Mouse (Mus musculus): ENCODE results near the gene Nhlh1.

DNA sequence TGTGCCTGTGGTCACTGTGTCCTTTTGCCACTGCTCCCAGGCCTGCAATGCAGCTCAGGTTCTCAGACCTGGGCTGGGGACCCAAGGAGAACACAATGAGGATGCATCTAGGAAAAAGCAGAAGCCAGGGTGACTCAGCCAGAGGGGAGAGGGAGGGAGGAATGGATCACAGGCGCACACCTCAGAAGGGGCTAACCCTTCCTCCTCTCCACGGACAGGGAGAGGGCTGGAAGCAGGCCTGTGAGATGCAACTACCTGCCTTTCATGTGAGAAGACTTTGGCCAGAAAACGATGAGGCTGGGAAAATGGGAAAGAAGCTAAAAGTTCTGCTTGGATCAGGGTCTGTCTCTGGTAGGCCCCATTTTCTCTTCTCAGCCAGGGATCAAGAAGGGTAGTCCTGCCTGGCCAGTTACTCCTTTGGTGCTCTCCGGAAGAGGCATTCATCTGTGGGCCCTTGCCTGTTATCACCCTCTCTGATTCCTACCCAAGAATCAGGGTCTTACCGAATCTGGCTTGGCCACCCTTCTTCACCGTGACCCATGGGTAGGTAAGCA is 39.8 kb downstream of the Nhlh1 start:
- no peak for TF ChIP-seq CTCF (IDR thresholded peaks at IDR 0.05; ENCODE audit: insufficient read depth, low read length)
- no peak for TF ChIP-seq POLR2A (IDR thresholded peaks at IDR 0.05; ENCODE audit: borderline replicate concordance, extremely low read depth, low read depth, low read length)
